Mouse (Mus musculus): ENCODE measurements around the gene Hsf2bp.

Gene Hsf2bp

GRCm38 (mm10) chr17:32031684-32032083 is 4.5 kb downstream of the Hsf2bp start:
- DNase-seq (ENCODE audit: low spot score in 2 of 2) = no peak

GRCm38 (mm10) chr17:32028301-32028700 is 7.8 kb downstream of the Hsf2bp start:
- DNase-seq (ENCODE audit: low spot score in 2 of 2) = no peak

GRCm38 (mm10) chr17:32027666-32028065 is 8.5 kb downstream of the Hsf2bp start:
- peak in 1 of 2 experiments; percentile 12 for DNase-seq (ENCODE audit: low spot score in 2 of 2)

- peak in 1 of 2 experiments; percentile 68 for DNase-seq (ENCODE audit: low spot score in 2 of 2)
These were observed 10.8 kb downstream of the Hsf2bp start for GRCm38 (mm10) chr17:32025386-32025785.

- no peak for DNase-seq (ENCODE audit: low spot score in 2 of 2)
These were observed 11.5 kb downstream of the Hsf2bp start for GRCm38 (mm10) chr17:32024671-32025073.

- DNase-seq (ENCODE audit: low spot score in 2 of 2) = peak; percentile 80 to 89
These were observed 13.1 kb downstream of the Hsf2bp start for GRCm38 (mm10) chr17:32023088-32023487.

GRCm38 (mm10) chr17:32022551-32022950 is 13.6 kb downstream of the Hsf2bp start:
- no peak for DNase-seq (ENCODE audit: low spot score in 2 of 2)

GRCm38 (mm10) chr17:32021981-32022380 is 14.2 kb downstream of the Hsf2bp start:
- no peak for DNase-seq (ENCODE audit: low spot score in 2 of 2)

GRCm38 (mm10) chr17:32018127-32018894 is 17.8 kb downstream of the Hsf2bp start:
- no peak for DNase-seq (ENCODE audit: low spot score in 2 of 2)

GRCm38 (mm10) chr17:32016481-32016880 is 19.7 kb downstream of the Hsf2bp start:
- DNase-seq (ENCODE audit: low spot score in 2 of 2) = no peak

- DNase-seq (ENCODE audit: low spot score in 2 of 2) = no peak
These were observed 22.5 kb downstream of the Hsf2bp start for GRCm38 (mm10) chr17:32013659-32014058.

- no peak for DNase-seq (ENCODE audit: low spot score in 2 of 2)
These were observed 23.9 kb downstream of the Hsf2bp start for GRCm38 (mm10) chr17:32012254-32012653.

- no peak for DNase-seq (ENCODE audit: low spot score in 2 of 2)
These were observed 24.5 kb downstream of the Hsf2bp start for GRCm38 (mm10) chr17:32011694-32012093.

- no peak for DNase-seq (ENCODE audit: low spot score in 2 of 2)
These were observed 29.3 kb downstream of the Hsf2bp start for GRCm38 (mm10) chr17:32006800-32007199.

- DNase-seq (ENCODE audit: low spot score in 2 of 2) = no peak
These were observed 32.9 kb downstream of the Hsf2bp start for GRCm38 (mm10) chr17:32003251-32003650.

- DNase-seq (ENCODE audit: low spot score in 2 of 2) = no peak
These were observed 37.8 kb downstream of the Hsf2bp start for GRCm38 (mm10) chr17:31998351-31998750.

- peak in 1 of 2 experiments; percentile 29 for DNase-seq (ENCODE audit: low spot score in 2 of 2)
These were observed 39.8 kb downstream of the Hsf2bp start for GRCm38 (mm10) chr17:31996331-31996730.

- no peak for DNase-seq (ENCODE audit: low spot score in 2 of 2)
These were observed 40.4 kb downstream of the Hsf2bp start for GRCm38 (mm10) chr17:31995784-31996183.

GRCm38 (mm10) chr17:31994132-31994531 is 42.0 kb downstream of the Hsf2bp start:
- DNase-seq (ENCODE audit: low spot score in 2 of 2) = no peak

- DNase-seq (ENCODE audit: low spot score in 2 of 2) = no peak
These were observed 42.8 kb downstream of the Hsf2bp start for GRCm38 (mm10) chr17:31993354-31993753.

GRCm38 (mm10) chr17:31992004-31992403 is 44.1 kb downstream of the Hsf2bp start:
- no peak for DNase-seq (ENCODE audit: low spot score in 2 of 2)

- DNase-seq (ENCODE audit: low spot score in 2 of 2) = no peak
These were observed 47.1 kb downstream of the Hsf2bp start for GRCm38 (mm10) chr17:31989035-31989434.

- no peak for DNase-seq (ENCODE audit: low spot score in 2 of 2)
These were observed 49.2 kb downstream of the Hsf2bp start for GRCm38 (mm10) chr17:31986915-31987314.

- DNase-seq (ENCODE audit: low spot score in 2 of 2) = no peak
These were observed 52.7 kb downstream of the Hsf2bp start for GRCm38 (mm10) chr17:31983491-31983890.
